Mouse (Mus musculus): ENCODE data around the gene H2-Q4.
"Not testable (repeated sequence)": the region's sequence is repeated elsewhere in the genome, so short reads cannot be mapped to it uniquely, and the experiment has no call there.

Gene H2-Q4

GRCm38 (mm10) chr17:35379369-35379728, at the start of gene H2-Q4:
Gene H2-Q4, plus strand, starts transcription at chr17:35379617.
- DNase-seq (ENCODE audit: low read depth, low spot score) = peak; percentile 78

GRCm38 (mm10) chr17:35329714-35330113, 49.7 kb upstream of the H2-Q4 start:
- DNase-seq (ENCODE audit: low read depth, low spot score) = not testable (repeated sequence)

DNA sequence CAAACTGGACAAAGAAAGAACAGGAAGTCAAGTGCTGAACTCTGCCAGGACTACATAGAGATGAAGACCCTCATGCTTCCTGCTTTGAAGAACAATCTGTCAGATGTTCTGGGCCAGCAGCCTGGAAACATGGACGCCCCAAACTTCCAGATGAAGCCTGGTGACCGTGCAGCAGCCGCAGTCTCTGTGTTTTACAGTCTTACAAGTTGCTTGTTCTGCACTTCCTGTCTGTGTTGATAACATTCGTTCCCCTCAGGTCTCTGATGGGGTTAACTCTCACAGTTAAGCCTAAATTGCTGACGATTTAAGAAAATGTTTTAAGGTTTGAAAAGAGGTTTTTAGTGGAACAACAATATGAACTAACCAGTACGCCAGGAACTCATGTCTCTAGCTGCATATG, 47.9 kb upstream of the H2-Q4 start:
- not testable (repeated sequence) for DNase-seq (ENCODE audit: low read depth, low spot score)

DNA sequence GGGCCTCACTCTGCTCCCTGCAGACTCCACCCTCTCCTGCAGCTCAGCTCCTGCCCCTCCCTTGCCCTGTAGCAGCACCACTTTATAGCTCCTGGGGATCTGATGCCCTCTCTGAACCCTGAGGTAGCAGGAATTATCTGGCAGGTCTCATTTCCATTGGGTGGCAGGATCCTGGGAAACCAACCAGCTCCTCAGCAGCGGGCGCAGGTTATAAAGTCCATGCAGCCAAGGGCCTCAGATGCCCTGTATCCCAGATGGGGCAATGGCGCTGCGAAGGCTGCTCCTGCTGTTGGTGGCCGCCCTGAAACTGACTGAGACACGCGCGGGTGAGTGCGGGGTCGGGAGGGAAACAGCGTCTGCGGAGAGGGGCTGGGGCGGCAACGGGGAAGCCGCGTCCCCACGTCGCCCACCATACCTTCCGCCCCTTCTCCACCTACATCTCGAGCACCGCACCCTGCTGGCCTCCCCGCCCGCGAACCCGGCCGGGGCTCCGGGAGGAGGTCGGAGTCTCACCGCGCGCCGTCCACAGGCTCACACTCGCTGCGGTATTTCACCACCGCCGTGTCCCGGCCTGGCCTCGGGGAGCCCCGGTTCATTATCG, 37.2 kb upstream of the H2-Q4 start, which contains the start of gene H2-Q2:
Gene H2-Q2, plus strand, starts transcription at position 172 of the 601 bp plus-strand sequence.
- DNase-seq (ENCODE audit: low read depth, low spot score) = no peak

DNA sequence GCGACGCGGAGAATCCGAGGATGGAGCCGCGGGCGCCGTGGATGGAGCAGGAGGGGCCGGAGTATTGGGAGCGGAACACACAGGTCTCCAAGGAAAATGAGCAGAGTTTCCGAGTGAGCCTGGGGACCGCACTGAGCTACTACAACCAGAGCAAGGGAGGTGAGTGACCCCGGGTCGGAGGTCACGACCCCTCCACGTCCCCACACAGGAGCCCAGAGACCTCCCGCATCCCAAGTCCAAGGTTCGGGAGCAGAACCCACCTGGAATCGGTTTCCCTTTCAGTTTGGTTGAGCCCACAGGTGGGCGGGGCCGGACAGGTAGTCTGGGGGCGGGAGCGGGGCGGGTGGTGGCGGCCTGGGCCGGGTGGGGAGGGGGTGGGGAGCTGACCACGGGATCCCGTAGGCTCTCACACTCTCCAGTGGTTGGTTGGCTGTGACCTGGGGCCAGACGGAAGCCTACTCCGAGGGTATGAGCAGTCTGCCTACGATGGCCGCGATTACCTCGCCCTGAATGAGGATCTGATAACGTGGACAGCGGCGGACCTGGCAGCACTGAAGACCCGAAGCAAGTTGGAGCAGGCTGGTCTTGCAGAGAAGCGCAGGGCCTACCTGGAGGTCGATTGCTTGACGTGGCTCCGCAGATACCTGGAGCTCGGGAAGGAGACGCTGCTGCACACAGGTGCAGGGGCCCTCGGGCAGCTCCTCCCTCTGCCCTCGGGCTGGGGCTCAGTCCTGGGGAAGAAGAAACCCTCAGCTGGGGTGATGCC, 36.5 kb upstream of the H2-Q4 start:
- peak; percentile 18 for DNase-seq (ENCODE audit: low read depth, low spot score)

GRCm38 (mm10) chr17:35347659-35348058, 31.8 kb upstream of the H2-Q4 start:
- not testable (repeated sequence) for DNase-seq (ENCODE audit: low read depth, low spot score)

DNA sequence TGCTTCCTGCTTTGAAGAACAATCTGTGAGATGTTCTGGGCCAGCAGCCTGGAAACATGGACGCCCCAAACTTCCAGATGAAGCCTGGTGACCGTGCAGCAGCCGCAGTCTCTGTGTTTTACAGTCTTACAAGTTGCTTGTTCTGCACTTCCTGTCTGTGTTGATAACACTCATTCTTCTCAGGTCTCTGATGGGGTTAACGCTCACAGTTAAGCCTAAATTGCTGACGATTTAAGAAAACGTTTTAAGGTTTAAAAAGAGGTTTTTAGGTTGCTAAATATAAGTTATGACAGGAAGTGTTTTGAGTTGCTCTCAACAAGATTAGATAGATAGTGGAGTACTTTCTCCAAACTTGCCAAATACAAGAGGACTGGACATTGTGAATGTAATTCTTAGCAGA, 26.1 kb upstream of the H2-Q4 start:
- DNase-seq (ENCODE audit: low read depth, low spot score) = not testable (repeated sequence)

DNA sequence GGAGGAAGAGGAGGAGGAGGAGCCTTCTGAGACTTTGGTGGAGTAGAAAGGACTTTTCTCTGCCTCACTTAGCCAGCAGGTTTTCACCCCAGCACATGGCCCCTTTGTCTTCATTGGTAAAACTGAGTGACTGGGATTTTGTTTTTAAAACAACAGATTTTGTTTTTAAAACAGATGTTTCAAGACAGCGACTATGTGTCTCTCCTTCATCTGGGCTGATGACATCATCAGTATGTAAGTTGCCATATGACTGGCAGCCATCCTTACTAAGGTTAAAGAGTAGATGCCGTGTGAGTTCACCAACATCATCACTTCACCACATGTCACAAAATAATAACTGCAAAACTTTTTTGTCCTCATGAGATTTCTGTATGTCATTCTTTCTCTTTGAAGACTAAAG, 25.3 kb upstream of the H2-Q4 start:
- no peak for DNase-seq (ENCODE audit: low read depth, low spot score)

GRCm38 (mm10) chr17:35357086-35357485, 22.3 kb upstream of the H2-Q4 start:
- no peak for DNase-seq (ENCODE audit: low read depth, low spot score)

- no peak for DNase-seq (ENCODE audit: low read depth, low spot score)
Measured at GRCm38 (mm10) chr17:35358763-35359469, 20.5 kb upstream of the H2-Q4 start.

DNA sequence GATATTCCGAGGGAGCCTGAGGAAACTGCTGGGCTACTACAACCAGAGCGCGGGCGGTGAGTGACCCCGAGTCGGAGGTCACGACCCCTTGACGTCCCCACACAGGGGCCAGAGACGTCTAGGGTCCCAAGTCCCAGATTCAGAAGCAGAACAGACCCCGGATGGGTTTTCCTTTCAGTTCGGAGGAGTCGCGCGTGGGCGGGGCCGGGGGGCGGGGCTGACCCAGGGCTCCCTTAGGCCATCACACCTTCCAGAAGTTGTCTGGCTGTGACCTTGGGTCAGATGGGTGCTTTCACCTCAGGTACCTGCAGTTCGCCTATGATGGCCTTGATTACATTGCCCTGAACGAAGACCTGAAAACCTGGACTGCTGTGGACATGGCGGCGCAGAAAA, 20.0 kb upstream of the H2-Q4 start:
- no peak for DNase-seq (ENCODE audit: low read depth, low spot score)

GRCm38 (mm10) chr17:35379729-35380451, 473 bp downstream of the H2-Q4 start:
- DNase-seq (ENCODE audit: low read depth, low spot score) = peak; percentile 26

- peak; percentile 11 for DNase-seq (ENCODE audit: low read depth, low spot score)
Measured at GRCm38 (mm10) chr17:35389796-35390195, 10.4 kb downstream of the H2-Q4 start.

GRCm38 (mm10) chr17:35392671-35393070, 13.3 kb downstream of the H2-Q4 start:
- DNase-seq (ENCODE audit: low read depth, low spot score) = not testable (repeated sequence)

- DNase-seq (ENCODE audit: low read depth, low spot score) = not testable (repeated sequence)
Measured at GRCm38 (mm10) chr17:35393864-35394800, 14.7 kb downstream of the H2-Q4 start.

DNA sequence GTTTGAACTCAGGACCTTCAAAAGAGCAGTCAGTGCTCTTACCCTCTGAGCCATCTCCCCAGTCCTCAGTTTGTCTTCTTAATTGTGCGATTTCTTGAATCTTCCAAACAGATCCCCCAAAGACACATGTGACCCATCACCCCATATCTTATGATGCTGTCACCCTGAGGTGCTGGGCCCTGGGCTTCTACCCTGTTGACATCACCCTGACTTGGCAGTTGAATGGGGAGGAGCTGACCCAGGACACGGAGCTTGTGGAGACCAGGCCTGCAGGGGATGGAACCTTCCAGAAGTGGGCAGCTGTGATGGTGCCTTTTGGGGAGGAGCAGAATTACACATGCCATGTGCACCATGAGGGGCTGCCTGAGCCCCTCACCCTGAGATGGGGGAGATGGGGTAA, 17.5 kb downstream of the H2-Q4 start:
- DNase-seq (ENCODE audit: low read depth, low spot score) = not testable (repeated sequence)

DNA sequence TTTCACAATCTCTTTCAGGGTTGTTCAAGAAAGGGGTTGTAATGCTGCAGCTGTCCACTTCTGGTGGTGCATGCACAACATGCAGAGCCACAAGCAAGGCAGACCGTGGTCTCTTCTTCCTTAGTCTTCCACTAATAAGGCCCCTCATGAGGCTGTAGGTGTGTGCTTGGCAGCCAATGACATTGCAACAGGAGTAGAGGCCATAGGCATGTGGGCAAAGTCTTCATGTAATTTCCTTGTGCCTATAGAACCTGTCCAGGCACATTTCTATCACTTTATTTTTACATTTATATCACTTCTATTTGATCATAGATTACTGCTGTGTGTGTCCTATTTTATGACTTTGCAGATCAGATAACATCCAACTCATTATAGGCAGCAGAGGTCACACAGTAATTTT, 33.6 kb downstream of the H2-Q4 start:
- not testable (repeated sequence) for DNase-seq (ENCODE audit: low read depth, low spot score)

DNA sequence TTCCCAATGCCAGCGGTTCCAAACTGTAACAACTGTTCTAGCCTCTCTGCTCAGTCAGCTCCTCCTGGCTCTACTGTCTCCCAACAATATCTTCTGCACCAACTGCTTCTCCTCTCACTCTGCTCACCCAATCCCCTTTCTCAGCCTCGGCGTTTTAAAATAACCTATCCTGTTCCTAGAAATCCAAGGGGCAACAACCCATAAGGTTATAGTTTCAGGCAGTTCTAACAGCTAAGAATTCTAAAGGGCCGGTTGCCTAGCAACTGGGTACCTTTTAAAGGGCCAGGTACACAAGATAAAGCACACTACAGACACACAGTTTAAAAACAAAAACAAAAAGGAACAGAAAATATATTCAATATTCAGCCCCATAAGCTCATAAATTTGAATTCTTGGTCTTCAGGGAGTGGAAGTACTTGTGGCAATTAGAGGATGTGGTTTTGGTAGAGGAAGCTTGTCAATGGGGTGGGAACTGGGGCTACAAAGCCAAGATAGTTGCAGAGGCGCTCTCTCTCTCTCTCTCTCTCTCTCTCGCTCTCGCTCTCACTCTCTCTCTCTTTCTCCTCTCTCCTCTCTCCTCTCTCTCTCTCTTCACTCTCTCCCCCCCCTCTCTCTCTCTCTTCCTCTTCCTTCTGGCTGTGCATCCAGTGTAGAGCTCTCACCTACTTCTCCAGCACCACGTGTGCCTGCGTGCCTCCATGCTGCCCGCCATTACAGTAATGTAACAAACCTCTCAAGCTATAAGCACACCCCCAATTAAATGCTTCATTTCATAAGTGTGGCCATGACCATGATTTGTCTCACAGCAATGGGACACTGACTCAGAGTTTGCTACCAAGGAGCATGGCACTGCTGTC, 36.1 kb downstream of the H2-Q4 start:
- DNase-seq (ENCODE audit: low read depth, low spot score) = not testable (repeated sequence)

- no peak for DNase-seq (ENCODE audit: low read depth, low spot score)
Measured at GRCm38 (mm10) chr17:35418772-35419171, 39.4 kb downstream of the H2-Q4 start.

- DNase-seq (ENCODE audit: low read depth, low spot score) = not testable (repeated sequence)
Measured at GRCm38 (mm10) chr17:35419564-35419963, 40.1 kb downstream of the H2-Q4 start.

All from mesoderm, embryonic 11.5 days (tissue).